Mouse (Mus musculus) hematopoietic stem cell, adult 5-6 weeks (primary cell): ENCODE data around the gene Anxa3. TPM values are rescaled to one million over a fixed set of nuclear protein-coding genes. Genes with fewer than 3 reads are reported as not detected.

Source experiments
- ATAC-seq, 2 experiments: fragments of 125-278 bp in 1 of 2; replicated peaks in 1 of 2; 2 replicates each; pipeline ENCODE4 v1.8.0; 2016 to 2017; ENCODE audit warnings: inconsistent platforms in 2 of 2, mild to moderate bottlenecking in 2 of 2, moderate number of reproducible peaks in 2 of 2, low read depth in 1 of 2, moderate TSS enrichment in 1 of 2; ENCODE audit not compliant: low FRiP score in 2 of 2, poor library complexity in 2 of 2, severe bottlenecking in 2 of 2, insufficient read depth in 1 of 2, low TSS enrichment in 1 of 2
- total RNA-seq: library from RNA; stranded (forward); fragments of 172-1452, 232-1000 nt; gene quantifications from 2 replicates; pipeline ENCODE4 v1.2.3, GENCODE M21; 2017

The Anxa3 gene
- total RNA-seq, 1 experiment from 2014 or later = 16.0 TPM

DNA sequence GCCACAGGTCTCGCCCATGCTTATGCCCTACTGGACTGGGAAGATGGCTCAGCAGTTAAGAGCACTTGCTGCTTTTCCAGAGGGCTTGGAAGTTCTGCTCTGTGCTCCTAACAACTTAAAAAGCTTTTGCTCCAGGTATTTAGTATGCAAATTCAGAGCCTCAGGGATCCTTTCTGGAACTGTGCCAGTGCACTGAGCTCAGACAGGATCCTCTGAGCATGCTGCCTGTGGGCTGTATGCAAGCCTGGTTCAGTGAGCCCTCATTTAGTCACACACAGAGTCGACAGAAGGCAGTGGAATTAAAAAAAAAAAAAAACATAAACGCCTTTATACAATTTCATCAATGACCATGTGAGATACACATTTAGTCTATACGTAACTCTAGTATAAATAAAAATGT lies 17.5 kb downstream of the Anxa3 start:
- no peak for ATAC-seq

DNA sequence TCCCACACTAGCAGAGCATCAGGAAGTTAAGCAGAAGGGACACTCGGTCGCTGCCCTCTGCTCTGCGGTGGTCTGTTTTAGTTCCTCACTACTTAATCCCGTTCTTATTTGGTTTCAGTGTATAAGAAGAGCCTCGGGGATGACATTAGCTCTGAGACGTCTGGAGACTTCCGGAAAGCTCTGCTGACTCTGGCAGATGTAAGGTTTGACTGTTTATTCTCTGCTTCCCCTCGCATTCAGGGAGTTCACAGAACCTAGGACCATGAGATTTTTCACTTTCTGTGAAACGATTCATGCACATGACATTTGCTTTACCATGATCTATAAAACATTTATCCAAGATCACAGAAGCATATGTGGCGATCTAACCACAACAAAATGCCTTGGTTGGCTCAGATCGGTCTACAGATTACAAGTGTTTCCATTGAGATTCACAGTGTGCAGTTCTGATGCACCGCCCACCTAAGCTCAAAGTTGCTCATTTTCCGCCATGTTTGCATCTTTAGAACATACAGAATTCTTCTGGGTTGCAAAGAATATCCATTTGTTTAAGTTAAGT lies 31.7 kb downstream of the Anxa3 start:
- ATAC-seq = no peak

DNA sequence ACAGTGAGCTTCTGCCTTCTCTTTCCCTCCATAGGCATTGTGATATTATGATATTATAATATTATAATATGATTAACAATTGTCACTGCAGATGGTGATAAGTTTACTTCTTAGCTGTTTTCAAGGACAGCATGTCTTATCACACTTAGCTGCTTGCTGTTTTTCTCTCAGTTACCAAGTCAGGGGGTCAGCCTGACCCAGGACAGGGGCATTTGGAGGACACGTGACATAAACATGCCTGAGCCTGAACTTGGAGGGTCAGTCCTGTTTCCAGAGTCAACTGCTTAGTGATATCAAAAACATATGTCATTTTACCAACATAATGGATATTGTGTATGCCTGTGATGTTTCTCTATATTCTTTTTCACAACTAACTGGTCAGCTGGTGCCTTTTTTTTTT lies 34.0 kb downstream of the Anxa3 start:
- no peak for ATAC-seq

DNA sequence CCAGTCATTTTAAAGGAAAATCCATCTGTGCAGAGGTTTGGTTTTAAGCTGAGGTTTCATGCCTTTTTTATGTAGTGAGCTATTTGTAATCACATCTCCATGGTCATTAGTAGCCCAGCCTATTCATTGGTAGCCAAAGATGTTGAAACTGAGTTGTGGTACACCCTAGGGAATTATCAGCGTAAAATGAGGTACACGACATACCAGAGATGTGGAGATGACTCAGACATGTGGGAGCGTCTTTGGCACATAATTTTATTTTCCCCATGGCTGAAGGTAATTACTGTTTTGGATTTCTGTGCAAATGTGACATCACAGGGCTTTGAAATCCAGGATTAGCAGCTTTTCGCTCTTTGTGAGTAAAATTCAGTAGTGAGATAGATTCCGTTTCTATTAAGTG lies 41.2 kb downstream of the Anxa3 start:
- ATAC-seq = no peak

DNA sequence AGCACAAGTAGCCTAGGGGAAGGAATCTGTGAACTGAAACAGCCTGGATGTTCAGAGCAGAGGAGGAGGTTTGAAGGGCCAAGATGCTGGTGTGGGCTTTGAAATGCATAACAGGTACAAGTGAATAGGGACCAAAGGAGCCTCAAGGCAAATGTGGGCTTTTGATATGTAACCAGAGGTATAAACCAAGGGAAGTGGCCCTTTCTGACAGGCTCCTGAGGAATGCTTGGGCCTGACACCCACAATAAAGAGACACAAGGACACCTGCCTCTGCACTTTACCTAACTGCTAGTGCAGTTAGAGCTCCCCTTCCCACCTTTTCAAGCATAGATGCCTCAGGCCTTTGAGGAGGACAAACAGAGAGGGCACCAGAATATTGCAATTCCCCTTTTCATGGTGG lies 54.8 kb downstream of the Anxa3 start:
- ATAC-seq = 0 out of 4 replicates have a peak, but pooled peaks of 1 of the 2 experiments have one; percentile 12

DNA sequence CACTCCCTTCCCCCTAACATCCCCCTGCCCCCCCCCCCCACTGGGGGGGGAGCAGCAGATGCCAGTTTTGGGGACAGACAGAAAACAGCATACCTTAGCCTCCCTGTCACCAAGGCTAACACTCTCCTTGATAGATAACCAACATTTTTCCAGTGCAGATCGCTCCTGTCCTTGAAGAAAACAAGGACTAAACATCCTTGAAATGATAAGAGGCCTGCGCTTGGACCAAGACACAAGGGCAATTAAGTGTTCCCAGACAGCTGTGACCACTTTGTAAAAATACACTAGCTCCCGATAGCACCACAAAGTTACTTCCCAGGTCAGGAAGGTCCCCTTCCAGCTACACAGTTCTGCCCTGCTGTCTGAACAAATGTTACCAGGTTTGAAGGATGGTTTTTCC lies 55.2 kb downstream of the Anxa3 start:
- no peak for ATAC-seq

DNA sequence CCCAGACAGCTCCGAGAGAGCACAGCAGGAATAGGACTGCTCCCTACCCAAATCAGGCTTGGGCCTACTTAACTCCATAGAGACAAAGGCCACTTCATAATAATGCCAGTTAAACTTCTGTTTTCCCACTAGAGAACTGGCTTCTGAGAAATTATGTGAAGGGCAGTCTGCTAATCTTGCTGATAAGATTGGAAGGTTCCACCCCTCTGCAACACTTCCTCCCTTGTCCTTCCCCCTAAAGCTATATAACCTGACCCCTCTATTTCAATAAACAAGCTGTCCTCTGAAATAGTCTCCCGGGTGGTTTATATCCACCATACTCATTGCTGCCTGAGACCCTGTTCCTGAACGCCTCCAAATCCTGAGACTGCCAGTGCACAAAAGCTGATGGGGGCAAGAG lies 56.1 kb downstream of the Anxa3 start:
- no peak for ATAC-seq

DNA sequence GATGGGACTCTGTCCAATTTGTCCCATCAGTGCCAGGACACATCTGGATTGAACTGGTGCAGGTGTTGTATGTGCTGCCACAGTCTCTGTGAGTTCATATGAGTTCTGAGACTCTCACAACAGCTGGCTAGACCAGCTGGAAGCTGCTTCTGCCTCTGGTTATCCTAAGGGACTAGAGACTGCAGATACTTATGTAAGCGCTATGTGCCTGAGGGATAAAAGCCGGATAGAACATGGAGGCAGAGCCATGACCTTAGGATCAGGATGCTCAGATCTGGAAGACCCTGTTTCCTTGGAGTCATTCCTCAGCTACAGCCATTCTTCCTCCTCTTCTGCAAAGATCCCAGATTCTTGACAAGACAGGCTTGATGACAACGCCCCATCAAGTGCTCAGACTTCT lies 60.3 kb downstream of the Anxa3 start:
- no peak for ATAC-seq

DNA sequence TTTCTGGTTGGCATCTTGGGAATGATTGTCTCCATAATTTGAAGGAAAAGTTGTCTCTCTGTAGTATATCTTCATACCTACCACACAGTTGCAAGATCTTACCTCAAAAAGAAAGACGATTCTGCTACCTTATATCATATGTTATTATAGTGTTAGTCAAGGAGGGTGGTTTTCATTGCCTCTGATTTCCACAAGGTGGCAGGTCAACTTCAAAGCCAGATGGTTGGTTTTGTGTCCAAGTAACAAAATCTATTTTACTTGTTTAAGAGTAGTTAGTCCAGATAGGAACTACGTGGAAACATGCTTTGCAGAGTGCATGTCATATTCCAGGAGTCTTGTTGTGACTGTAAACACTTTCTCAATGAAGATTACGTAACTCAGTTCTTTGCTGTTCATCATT lies 61.2 kb downstream of the Anxa3 start:
- ATAC-seq = peak; percentile 30 to 44; a peak in 3 of 4 replicates

DNA sequence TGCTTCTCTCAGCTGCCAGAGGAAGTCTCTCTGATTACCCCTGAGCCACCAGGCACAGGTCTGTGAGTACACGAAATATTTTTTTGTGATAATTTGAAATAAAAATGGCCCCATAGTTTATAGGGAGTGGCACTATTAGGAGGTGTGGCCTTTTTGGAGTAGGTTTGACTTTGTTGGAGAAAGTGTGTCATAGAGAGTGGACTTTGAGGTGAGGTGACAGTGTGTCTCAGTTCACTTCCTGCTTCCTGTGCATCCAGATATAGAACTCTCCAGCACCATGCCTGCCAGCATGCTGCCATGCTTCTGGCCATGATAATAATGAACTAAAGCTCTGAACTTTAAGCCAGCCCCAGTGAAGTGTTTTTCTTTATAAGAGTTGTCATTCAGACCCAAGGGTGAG lies 66.8 kb downstream of the Anxa3 start:
- ATAC-seq = no peak

DNA sequence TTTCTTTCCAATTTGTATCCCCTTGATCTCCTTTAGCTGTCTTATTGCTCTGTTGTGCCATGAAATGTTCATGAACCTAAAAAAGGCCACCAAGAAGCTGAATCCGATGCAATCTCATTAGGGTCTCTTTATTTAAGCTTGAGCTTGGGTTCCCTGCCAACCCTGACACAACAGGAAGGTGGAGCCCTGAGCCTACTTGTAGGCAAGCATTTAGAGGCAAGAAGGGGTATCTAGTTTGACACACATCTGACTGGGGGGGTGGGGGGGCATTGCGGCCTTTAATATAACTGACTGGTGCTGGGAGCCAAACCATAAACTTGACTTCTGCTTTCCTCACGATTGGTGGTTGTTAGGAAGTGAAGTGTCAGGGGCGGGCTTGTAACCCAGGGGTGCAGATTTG lies 74.0 kb downstream of the Anxa3 start:
- peak; percentile 76 to 85 for ATAC-seq

DNA sequence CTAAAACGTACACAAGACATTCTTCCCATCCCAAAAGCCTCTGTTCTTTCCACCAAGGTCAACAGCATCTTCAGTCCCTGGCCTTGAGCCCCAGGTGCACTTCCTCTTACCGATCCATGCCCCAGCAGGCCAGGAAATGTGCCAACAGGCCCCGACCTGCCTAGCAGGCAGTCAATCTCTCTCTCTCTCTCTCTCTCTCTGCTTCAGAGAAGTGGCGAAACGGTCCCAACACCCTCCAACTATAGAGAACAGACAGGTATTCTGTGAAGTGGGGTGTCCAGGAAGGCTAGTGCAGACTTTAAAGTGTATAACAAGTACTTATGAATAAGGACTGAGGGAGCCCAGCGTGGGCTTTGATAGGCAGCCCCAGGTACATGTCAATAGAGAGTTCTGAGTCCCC lies 75.8 kb downstream of the Anxa3 start:
- peak; percentile 66 to 68; a peak in 3 of 4 replicates for ATAC-seq

DNA sequence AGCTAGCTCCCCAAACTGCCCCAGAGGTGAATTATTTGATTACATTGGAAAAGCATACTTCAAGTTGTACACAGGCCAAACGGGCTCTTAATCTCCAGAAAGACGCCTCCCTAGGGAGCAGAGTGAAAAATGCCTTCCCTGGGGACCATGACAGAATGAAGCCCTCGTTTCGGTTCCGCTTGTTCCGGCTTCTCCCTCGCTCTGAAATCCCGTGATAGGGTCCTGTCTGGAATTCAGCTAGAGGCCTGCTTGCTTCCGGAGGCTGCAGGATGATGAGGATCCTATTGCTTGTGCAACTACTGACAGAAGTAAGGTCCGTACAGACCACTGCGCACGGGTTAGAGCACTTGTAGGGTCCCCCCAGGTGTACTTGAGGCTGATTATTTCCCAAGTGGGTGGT lies 77.9 kb downstream of the Anxa3 start:
- ATAC-seq = no peak

DNA sequence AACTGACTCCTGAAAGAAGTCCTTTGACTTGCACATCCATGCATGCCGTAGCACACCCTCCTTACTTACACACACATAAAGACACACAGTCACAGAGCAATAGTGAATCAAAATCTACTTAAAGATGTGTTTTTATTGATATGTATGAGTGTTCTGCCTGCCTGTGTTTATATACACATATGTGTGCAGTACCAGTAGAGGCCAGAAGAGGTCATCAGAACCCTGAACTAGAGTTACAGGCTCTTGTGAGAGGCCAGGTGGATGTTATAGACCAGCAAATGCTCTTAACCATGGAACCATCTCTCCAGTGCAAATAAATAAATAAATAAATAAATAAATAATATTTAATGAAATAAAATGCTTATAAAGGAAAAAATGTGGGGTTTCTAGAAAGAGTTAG lies 85.0 kb downstream of the Anxa3 start:
- ATAC-seq = peak; percentile 39 to 47; a peak in 2 of 4 replicates

DNA sequence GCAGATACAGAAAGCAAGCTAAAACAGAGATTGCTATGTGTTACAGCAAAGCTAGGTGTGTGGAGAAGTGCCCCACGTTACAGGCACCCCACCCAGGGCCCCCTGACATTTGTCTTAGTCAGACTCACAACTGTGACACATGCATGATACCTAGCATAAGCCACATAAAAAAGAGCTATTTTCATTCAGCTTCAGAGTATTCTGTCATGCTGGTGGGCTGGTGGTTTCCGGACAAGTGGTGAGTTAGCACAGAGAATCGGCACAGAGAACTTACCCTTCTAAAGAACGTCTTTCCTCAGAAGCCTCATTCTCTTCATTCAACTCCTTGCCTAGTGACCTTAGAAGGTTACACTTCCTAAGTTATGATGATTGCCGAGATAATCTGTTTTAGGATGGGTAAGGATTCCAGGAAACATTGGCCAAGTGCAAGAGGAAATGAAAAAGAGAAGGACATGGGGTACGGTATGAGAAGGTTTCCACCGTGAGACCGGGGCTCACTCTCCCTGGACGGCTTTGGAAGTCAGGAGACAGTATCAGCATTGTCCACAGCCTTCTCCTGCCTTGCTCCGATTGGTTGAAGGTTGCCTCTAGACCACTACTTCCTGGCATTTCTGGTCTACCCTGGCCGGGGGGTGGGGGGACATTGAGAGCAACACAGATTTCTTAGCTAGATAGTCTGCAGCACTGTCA lies 85.9 kb downstream of the Anxa3 start:
- ATAC-seq = peak; percentile 24 to 41; a peak in 2 of 4 replicates

DNA sequence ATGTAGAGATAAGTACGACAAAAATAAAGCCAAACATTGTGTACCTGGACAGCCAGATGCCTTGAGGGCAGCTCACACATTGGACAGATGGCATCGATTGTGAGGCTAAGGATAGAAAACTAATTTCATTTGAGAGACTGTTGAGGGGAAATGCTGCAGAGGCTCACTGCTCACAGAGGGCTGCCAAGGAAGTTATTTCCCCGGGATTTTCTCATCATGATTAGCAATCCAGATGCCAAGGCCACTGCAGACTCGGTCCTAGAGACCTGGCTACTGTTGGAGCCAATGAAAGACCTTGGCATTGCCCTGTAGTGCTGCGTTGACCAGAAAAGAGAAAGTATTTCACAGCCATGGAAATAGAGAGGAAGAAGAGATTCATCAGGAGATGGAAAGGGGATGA lies 87.1 kb downstream of the Anxa3 start:
- ATAC-seq = no peak

DNA sequence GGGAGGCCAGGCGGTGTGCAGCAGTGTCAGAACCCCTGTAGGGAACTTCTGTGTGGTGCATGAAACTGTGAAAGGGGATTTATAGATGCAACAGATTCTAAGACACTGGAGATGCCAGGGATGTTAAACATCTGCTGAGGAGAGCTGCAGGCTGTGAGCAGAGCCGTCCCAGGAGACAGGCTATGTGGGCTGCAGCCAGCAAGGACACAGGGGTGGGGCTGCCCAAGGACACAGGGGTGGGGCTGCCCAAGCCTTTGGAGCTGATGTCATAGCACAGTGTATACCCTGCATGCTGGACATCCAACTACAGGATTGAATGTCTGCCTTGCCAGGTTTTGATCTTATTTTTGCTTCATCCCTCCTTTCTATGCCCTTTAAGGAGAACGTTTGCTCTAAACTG lies 88.0 kb downstream of the Anxa3 start:
- ATAC-seq = no peak

DNA sequence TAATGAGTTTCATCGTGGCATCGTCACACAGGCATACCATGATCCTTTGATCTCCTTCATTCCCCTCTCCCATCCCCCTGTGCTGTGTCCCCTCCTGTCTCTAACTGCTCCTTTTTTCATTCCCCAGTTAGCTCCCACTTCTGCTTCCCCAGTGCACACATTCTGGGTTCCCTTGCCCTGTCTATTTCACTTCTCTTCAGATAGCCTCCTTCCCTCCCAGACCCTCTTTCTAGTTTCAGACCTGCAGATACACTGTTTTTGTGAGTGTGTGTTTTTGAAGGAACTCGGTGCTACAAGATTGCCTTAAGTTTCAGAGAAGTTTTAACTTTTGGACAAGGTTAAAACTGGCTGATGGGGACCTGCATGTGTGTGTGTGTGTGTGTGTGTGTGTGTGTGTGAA lies 88.5 kb downstream of the Anxa3 start:
- no peak for ATAC-seq

DNA sequence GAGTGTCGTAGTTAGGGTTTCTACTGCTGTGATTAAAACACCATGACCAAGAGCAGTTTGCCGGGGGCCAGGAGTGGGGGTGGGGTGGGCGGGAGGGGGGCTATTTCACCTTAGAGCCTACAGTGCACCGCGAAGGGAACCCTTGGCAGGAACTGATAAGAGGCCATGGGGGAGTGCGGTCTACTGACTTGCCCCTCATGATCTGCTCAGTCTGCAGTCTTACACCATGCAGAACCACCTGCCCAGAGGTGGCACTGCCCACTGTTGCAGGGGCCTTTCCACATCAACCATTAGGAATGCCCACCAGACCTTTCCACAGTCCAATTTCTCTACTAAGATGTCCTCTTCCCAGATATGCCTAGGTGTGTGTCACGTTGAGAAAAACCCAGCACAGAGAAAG lies 92.1 kb downstream of the Anxa3 start:
- peak; percentile 87 for ATAC-seq
